Mouse (Mus musculus) bone marrow macrophage, adult 2 months (primary cell): Measurements from ENCODE around the gene Bcl2.

Experiments used
- CTCF ChIP-seq: IDR thresholded peaks from 2 replicates; pipeline ENCODE4 v1.5.1; 2012; ENCODE audit warnings: low read depth, mild to moderate bottlenecking, low read length, moderate library complexity
- POLR2A ChIP-seq: IDR thresholded peaks from 2 replicates; pipeline ENCODE4 v1.6.1; 2012; ENCODE audit warnings: mild to moderate bottlenecking, low read depth, low read length, borderline replicate concordance

GRCm38 (mm10) chr1:106561085-106561760 lies 152.9 kb downstream of the Bcl2 start:
- no peak for TF ChIP-seq CTCF
- TF ChIP-seq POLR2A = no peak
